Mouse (Mus musculus): ENCODE results near the gene Ppp1r3d. TPM values are rescaled to one million over a fixed set of nuclear protein-coding genes. Genes with fewer than 3 reads are reported as not detected.

Gene Ppp1r3d
- polyA plus RNA-seq, 1 experiment: not detected

DNA sequence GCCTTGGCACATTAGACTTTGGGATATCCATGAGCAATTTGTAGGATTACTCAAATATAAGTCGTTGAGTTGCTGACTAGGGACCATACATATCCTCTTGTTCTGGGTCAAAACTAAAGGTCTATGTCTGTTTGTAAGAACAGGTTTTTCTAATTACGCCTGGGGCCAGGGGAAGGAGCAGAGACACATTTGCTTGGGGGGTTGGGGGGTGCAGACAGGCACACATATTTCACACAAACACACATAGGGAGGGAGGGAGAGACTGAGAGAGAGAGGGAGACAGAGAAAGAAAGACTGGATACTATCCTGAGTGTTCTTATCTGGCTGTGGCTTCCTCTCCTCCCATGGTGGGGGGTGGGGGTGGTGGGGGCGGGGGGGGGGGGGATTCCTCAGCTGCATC, 7.9 kb upstream of the Ppp1r3d start:
- Histone ChIP-seq H3ac (ENCODE audit: control insufficient read depth, insufficient read length, low read depth) (no peak overlapping the region), H3K79me3 (ENCODE audit: low read depth) (no peaks in the 10 kb centered on the region), H3K36me3 (ENCODE audit: control insufficient read depth, insufficient read depth) (no peaks in the 10 kb centered on the region), H3K27me3 (ENCODE audit: control insufficient read depth, insufficient read depth, insufficient read length) (no peaks in the 10 kb centered on the region), H3K4me3 (ENCODE audit: insufficient read depth, poor library complexity, severe bottlenecking) (no peak overlapping the region), H3K79me2 (ENCODE audit: control insufficient read depth, insufficient read depth) (no peaks in the 10 kb centered on the region)
- TF ChIP-seq MYOG (IDR thresholded peaks at IDR 0.05; ENCODE audit: control insufficient read depth, extremely low read depth, insufficient read length): no peak
- no peak for TF ChIP-seq CTCF (IDR thresholded peaks at IDR 0.05; ENCODE audit: control insufficient read depth, insufficient read depth, insufficient read length)
- TF ChIP-seq USF1 (IDR thresholded peaks at IDR 0.05; ENCODE audit: low read depth): no peak

DNA sequence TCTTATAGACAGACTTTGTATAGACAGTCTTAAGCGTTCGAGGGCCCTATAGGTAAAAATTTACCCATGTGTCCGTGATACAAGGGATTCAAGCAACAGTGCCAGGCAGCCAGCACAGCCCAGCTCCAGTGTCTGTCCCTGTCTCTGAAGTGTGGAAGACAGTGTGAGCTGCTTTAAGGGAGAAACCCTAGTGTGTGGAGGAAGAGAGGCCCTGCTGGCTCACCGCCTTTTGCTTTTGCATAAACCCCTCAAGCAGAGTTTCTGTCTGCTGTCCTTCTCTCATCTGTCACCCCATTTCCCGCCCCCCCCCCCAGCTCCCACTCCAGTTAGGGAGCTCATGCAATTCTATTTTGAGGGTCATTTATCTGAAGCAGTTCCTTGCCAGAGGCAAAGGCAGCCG, 7.3 kb upstream of the Ppp1r3d start:
- Histone ChIP-seq H3ac (ENCODE audit: control insufficient read depth, insufficient read length, low read depth) (no peak overlapping the region), H3K79me2 (ENCODE audit: control insufficient read depth, insufficient read depth) (no peaks in the 10 kb centered on the region), H3K36me3 (ENCODE audit: control insufficient read depth, insufficient read depth) (no peaks in the 10 kb centered on the region), H3K4me3 (ENCODE audit: insufficient read depth, poor library complexity, severe bottlenecking) (no peak overlapping the region), H3K27me3 (ENCODE audit: control insufficient read depth, insufficient read depth, insufficient read length) (no peaks in the 10 kb centered on the region), H3K79me3 (ENCODE audit: low read depth) (no peaks in the 10 kb centered on the region)
- TF ChIP-seq FOSL1 (IDR thresholded peaks at IDR 0.05; ENCODE audit: insufficient read depth, low read length, poor library complexity, severe bottlenecking): no peak
- TF ChIP-seq MYOD1 (IDR thresholded peaks at IDR 0.05; ENCODE audit: control insufficient read depth, insufficient read length, low read depth): no peak
- no peak for TF ChIP-seq USF1 (IDR thresholded peaks at IDR 0.05; ENCODE audit: low read depth)
- TF ChIP-seq MAX (IDR thresholded peaks at IDR 0.05): no peak
- no peak for TF ChIP-seq MYOG (IDR thresholded peaks at IDR 0.05; ENCODE audit: control insufficient read depth, extremely low read depth, insufficient read length)
- TF ChIP-seq CEBPB (IDR thresholded peaks at IDR 0.05; ENCODE audit: low read depth): no peak

DNA sequence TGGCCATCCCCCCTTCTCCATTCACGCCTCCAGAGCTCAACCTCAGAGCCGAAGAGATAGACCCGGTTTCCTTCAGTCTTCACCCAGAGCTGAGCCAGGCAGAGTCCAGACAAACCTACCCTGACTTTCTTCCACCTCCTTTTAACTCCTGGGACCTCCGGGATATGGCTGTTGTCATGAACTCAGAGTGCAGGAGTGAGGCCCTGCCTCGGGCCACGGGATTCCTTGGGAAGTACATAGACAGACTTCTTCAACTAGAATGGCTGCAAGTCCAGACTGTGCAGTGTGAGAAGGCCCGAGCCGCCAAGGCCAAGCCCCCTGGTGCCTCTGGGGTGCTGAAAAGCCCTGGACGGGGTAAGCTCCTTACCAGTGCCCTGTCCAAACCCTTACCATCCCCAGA, 6.3 kb upstream of the Ppp1r3d start:
- no peak overlapping the region for H3ac ChIP-seq (ENCODE audit: control insufficient read depth, insufficient read length, low read depth)
- no peaks in the 10 kb centered on the region for H3K79me3 ChIP-seq (ENCODE audit: low read depth)
- TF ChIP-seq MYOG (IDR thresholded peaks at IDR 0.05; ENCODE audit: control insufficient read depth, extremely low read depth, insufficient read length) (no peak), USF1 (IDR thresholded peaks at IDR 0.05; ENCODE audit: low read depth) (no peak), MAX (IDR thresholded peaks at IDR 0.05) (no peak), MYOD1 (IDR thresholded peaks at IDR 0.05; ENCODE audit: control insufficient read depth, insufficient read length, low read depth) (no peak), CEBPB (IDR thresholded peaks at IDR 0.05; ENCODE audit: low read depth) (no peak), FOSL1 (IDR thresholded peaks at IDR 0.05; ENCODE audit: insufficient read depth, low read length, poor library complexity, severe bottlenecking) (no peak), CTCF (IDR thresholded peaks at IDR 0.05; ENCODE audit: control insufficient read depth, insufficient read depth, insufficient read length) (no peak)
- H3K36me3 ChIP-seq (ENCODE audit: control insufficient read depth, insufficient read depth): no peaks in the 10 kb centered on the region
- no peak overlapping the region for H3K4me3 ChIP-seq (ENCODE audit: insufficient read depth, poor library complexity, severe bottlenecking)
- no peaks in the 10 kb centered on the region for H3K79me2 ChIP-seq (ENCODE audit: control insufficient read depth, insufficient read depth)
- H3K27me3 ChIP-seq (ENCODE audit: control insufficient read depth, insufficient read depth, insufficient read length): no peaks in the 10 kb centered on the region

DNA sequence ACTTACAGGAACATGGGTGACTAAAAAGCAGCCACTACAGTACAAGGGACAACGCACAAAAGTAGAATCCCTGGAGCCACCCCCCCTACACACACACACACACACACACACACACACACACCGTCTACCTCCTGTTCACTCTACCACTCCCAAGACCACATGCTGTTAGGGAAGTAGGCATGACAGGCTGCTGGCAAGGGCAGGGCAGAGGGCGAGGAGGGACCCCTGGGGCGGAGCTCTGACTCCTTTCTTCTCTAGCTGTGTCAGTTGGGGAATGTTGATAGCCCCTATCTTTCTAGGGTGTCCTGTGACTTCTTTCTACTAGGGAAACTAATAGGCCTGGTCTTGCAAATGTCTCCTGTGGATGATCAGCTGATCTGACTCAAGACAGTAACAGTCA, 2.7 kb upstream of the Ppp1r3d start:
- no peaks in the 10 kb centered on the region for H3K27me3 ChIP-seq (ENCODE audit: control insufficient read depth, insufficient read depth, insufficient read length)
- no peaks in the 10 kb centered on the region for H3K79me2 ChIP-seq (ENCODE audit: control insufficient read depth, insufficient read depth)
- H3K79me3 ChIP-seq (ENCODE audit: low read depth): no peaks in the 10 kb centered on the region
- H3K4me3 ChIP-seq (ENCODE audit: insufficient read depth, poor library complexity, severe bottlenecking): no peak overlapping the region
- H3K36me3 ChIP-seq (ENCODE audit: control insufficient read depth, insufficient read depth): no peaks in the 10 kb centered on the region
- no peak overlapping the region for H3ac ChIP-seq (ENCODE audit: control insufficient read depth, insufficient read length, low read depth)
- no peak for TF ChIP-seq MAX (IDR thresholded peaks at IDR 0.05)
- TF ChIP-seq MYOG (IDR thresholded peaks at IDR 0.05; ENCODE audit: control insufficient read depth, extremely low read depth, insufficient read length): no peak
- TF ChIP-seq MYOD1 (IDR thresholded peaks at IDR 0.05; ENCODE audit: control insufficient read depth, insufficient read length, low read depth): no peak
- TF ChIP-seq USF1 (IDR thresholded peaks at IDR 0.05; ENCODE audit: low read depth): no peak
- no peak for TF ChIP-seq CTCF (IDR thresholded peaks at IDR 0.05; ENCODE audit: control insufficient read depth, insufficient read depth, insufficient read length)
- TF ChIP-seq CEBPB (IDR thresholded peaks at IDR 0.05; ENCODE audit: low read depth): no peak
- no peak for TF ChIP-seq FOSL1 (IDR thresholded peaks at IDR 0.05; ENCODE audit: insufficient read depth, low read length, poor library complexity, severe bottlenecking)

DNA sequence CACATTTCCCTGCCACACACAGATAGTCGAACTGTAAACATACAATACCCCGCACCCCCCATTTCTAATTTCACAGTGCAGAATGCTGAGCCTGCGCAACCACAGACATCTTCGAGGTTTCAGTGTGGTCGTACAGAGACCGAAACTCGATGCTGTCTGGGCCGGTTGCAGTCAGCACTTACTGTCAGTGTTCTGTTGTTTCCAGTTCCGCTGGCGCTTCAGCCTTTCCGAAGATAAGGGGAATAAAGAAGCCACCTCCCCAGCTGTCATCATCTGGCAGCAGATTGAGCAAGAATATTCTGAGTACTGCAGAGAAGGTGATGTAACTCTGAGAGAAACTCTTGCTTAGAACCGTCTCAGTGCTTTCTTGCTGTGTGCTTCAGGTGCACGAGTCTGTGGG, 2.2 kb upstream of the Ppp1r3d start:
- TF ChIP-seq CEBPB (IDR thresholded peaks at IDR 0.05; ENCODE audit: low read depth): no peak
- TF ChIP-seq FOSL1 (IDR thresholded peaks at IDR 0.05; ENCODE audit: insufficient read depth, low read length, poor library complexity, severe bottlenecking): no peak
- no peak for TF ChIP-seq MAX (IDR thresholded peaks at IDR 0.05)
- TF ChIP-seq MYOG (IDR thresholded peaks at IDR 0.05; ENCODE audit: control insufficient read depth, extremely low read depth, insufficient read length): no peak
- no peak for TF ChIP-seq USF1 (IDR thresholded peaks at IDR 0.05; ENCODE audit: low read depth)
- no peak for TF ChIP-seq CTCF (IDR thresholded peaks at IDR 0.05; ENCODE audit: control insufficient read depth, insufficient read depth, insufficient read length)
- no peak for TF ChIP-seq MYOD1 (IDR thresholded peaks at IDR 0.05; ENCODE audit: control insufficient read depth, insufficient read length, low read depth)
- Histone ChIP-seq H3K36me3 (ENCODE audit: control insufficient read depth, insufficient read depth) (no peaks in the 10 kb centered on the region), H3K79me3 (ENCODE audit: low read depth) (no peaks in the 10 kb centered on the region), H3K4me3 (ENCODE audit: insufficient read depth, poor library complexity, severe bottlenecking) (no peak overlapping the region), H3K27me3 (ENCODE audit: control insufficient read depth, insufficient read depth, insufficient read length) (no peaks in the 10 kb centered on the region), H3ac (ENCODE audit: control insufficient read depth, insufficient read length, low read depth) (no peak overlapping the region), H3K79me2 (ENCODE audit: control insufficient read depth, insufficient read depth) (no peaks in the 10 kb centered on the region)

DNA sequence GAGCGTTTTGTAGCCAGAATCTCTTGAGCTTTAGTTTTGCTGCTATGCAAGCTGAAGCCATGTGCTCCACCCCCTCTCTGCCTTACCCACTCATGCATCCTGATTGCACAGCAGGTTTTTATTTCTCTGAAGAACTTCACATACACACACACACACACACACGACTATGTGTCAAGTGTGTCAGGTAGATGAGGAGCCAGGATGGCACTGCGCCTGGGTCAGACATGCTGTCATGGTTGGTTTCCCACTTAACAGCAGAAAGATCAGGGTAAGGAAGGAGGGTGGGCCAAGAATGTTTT, 827 bp upstream of the Ppp1r3d start:
- Histone ChIP-seq H3K79me2 (ENCODE audit: control insufficient read depth, insufficient read depth) (no peaks in the 10 kb centered on the region), H3K36me3 (ENCODE audit: control insufficient read depth, insufficient read depth) (no peaks in the 10 kb centered on the region), H3ac (ENCODE audit: control insufficient read depth, insufficient read length, low read depth) (no peak overlapping the region), H3K4me3 (ENCODE audit: insufficient read depth, poor library complexity, severe bottlenecking) (no peak overlapping the region), H3K79me3 (ENCODE audit: low read depth) (no peaks in the 10 kb centered on the region), H3K27me3 (ENCODE audit: control insufficient read depth, insufficient read depth, insufficient read length) (no peaks in the 10 kb centered on the region)
- TF ChIP-seq CEBPB (IDR thresholded peaks at IDR 0.05; ENCODE audit: low read depth): no peak
- no peak for TF ChIP-seq MYOG (IDR thresholded peaks at IDR 0.05; ENCODE audit: control insufficient read depth, extremely low read depth, insufficient read length)
- no peak for TF ChIP-seq MAX (IDR thresholded peaks at IDR 0.05)
- TF ChIP-seq USF1 (IDR thresholded peaks at IDR 0.05; ENCODE audit: low read depth): no peak
- TF ChIP-seq CTCF (IDR thresholded peaks at IDR 0.05; ENCODE audit: control insufficient read depth, insufficient read depth, insufficient read length): no peak
- no peak for TF ChIP-seq MYOD1 (IDR thresholded peaks at IDR 0.05; ENCODE audit: control insufficient read depth, insufficient read length, low read depth)
- no peak for TF ChIP-seq FOSL1 (IDR thresholded peaks at IDR 0.05; ENCODE audit: insufficient read depth, low read length, poor library complexity, severe bottlenecking)

Measured in C2C12 (cell line).